Mouse (Mus musculus) embryonic facial prominence, embryonic 12.5 days (tissue): Measurements from ENCODE around the gene Duox1. TPM values are rescaled to one million over a fixed set of nuclear protein-coding genes. Genes with fewer than 3 reads are reported as not detected.
A peak's percentile ranks its signal among the peaks of the same experiment; 100 is the strongest.
"Not testable (repeated sequence)": the region's sequence is repeated elsewhere in the genome, so short reads cannot be mapped to it uniquely, and the experiment has no call there.

Source experiments
- ATAC-seq: fragments of 200-750 bp; cut with Nextera tagmentation; 2 replicates; pipeline ENCODE4 v1.8.0; 2017; ENCODE audit not compliant: insufficient number of reproducible peaks, insufficient read depth, low FRiP score, low TSS enrichment
- H3K27ac ChIP-seq: fragments of 300-500 bp; sonication (generic); 2 replicates; pipeline ENCODE4 v1.5.1; 2016; ENCODE audit warnings: mild to moderate bottlenecking
- H3K27me3 ChIP-seq: fragments of 300-500 bp; sonication (generic); 2 replicates; pipeline ENCODE4 v1.6.1; 2016; ENCODE audit warnings: mild to moderate bottlenecking, moderate library complexity
- H3K36me3 ChIP-seq: fragments of 300-500 bp; sonication (generic); 2 replicates; pipeline ENCODE4 v1.6.1; 2016; ENCODE audit warnings: mild to moderate bottlenecking
- H3K4me1 ChIP-seq: fragments of 300-500 bp; sonication (generic); 2 replicates; pipeline ENCODE4 v1.6.1; 2016
- H3K4me2 ChIP-seq: fragments of 300-500 bp; sonication (generic); replicated peaks from 2 replicates; pipeline ENCODE4 v1.6.1; 2016; ENCODE audit warnings: mild to moderate bottlenecking, moderate library complexity
- H3K4me3 ChIP-seq: fragments of 300-500 bp; sonication (generic); 2 replicates; pipeline ENCODE4 v1.5.1; 2016; ENCODE audit warnings: mild to moderate bottlenecking
- H3K9ac ChIP-seq: fragments of 300-500 bp; sonication (generic); 2 replicates; pipeline ENCODE4 v1.6.1; 2016; ENCODE audit warnings: mild to moderate bottlenecking, moderate library complexity
- H3K9me3 ChIP-seq: fragments of 300-500 bp; sonication (generic); 2 replicates; pipeline ENCODE4 v1.6.1; 2016; ENCODE audit warnings: mild to moderate bottlenecking, moderate library complexity
- WGBS: fragments of 180-500 bp; shearing (Covaris S2); methylation state at CpG from one replicate; pipeline ENCODE4 v1.1.7; 2016; 5-methylcytosine and 5-hydroxymethylcytosine counted together
- polyA plus RNA-seq: library from polyadenylated mRNA; unstranded; fragments of >200 nt; fragmentation: Nextera tagmentation; extraction: Ambion mirVana; gene quantifications from 2 replicates; pipeline ENCODE4 v1.2.1, GENCODE M21; 2016

Duox1 gene
- polyA plus RNA-seq, 1 experiment from 2014 or later = 0.32 TPM

DNA sequence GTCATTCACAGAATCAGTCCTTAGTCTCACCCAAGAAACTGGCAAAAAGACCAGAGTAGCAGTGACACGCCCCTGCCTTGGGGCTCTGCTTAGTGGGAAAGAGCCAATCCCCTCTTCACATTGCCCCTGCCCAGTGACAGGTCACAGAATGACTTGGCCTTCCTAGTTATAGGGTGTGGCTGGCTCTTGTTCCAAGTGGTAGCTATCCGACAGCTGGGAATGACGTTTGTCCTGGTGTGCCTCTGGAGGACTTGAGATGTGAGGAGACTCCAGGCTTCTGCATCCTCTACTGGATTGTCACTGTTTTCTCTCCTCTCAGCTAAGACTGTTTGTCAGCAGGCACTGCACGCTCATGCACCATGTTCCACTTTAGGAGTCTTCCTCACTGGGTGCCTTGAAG, 1.9 kb downstream of the Duox1 start:
- ATAC-seq = no peak
- H3K4me1 ChIP-seq = peaks cover 4% of the 10 kb centered on the region; the same call in 1 of the 2 replicates
- 72% methylated on average over 4 of the region's 4 CpGs for WGBS

DNA sequence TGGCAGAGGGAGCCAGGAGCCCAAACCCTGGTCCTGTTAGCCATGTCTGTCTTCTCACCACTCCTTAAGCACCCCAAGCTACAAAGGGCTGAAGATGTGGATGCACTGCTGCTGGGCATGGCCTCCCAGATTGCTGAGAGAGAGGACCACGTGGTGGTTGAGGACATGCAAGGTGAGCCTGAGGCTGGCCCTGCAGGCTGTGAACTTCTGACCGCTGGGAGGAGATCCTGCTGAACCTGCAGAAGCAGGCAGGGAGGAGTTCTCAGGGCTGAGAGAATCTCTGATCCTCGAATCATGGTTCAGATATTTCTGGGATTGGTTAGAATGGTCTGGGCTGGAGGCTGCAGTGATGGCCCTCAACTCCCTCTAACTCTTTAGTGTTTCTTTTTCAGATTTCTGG, 8.5 kb downstream of the Duox1 start:
- ATAC-seq = no peak
- Histone ChIP-seq H3K4me3 (no peak overlapping the region), H3K9ac (no peak overlapping the region), H3K27me3 (no peaks in the 10 kb centered on the region), H3K27ac (no peak overlapping the region), H3K36me3 (no peaks in the 10 kb centered on the region), H3K9me3 (no peaks in the 10 kb centered on the region), H3K4me2 (no peak overlapping the region), H3K4me1 (no peaks in the 10 kb centered on the region)
- WGBS = 59% methylated on average over 3 of the region's 3 CpGs

More for the DNA sequence above, 1.9 kb downstream of the Duox1 start:
- no peaks in the 10 kb centered on the region for H3K36me3 ChIP-seq
- no peak overlapping the region for H3K4me2 ChIP-seq
- H3K9me3 ChIP-seq = no peaks in the 10 kb centered on the region
- peaks cover 31% of the 10 kb centered on the region for H3K27me3 ChIP-seq
- no peak overlapping the region for H3K9ac ChIP-seq
- H3K4me3 ChIP-seq = no peak overlapping the region
- no peak overlapping the region for H3K27ac ChIP-seq

DNA sequence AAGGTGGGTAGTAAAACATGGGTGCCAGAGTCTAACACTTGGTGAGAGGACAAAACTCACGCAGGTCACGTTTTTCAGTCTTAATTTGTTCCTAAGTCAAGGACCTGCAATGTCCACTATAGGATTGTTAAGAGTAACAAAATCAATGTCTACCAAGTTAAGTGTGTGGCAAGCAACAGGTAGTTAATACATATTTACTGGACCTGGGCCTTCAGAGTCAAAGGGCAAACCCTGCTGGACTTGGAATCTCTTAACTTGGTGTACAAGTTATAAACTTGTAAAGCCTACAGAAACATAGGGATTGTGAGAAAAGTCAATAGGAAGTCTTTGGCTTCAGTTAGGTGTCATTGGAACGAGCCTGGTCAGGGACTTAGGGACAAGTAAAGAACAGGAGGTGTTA, 9.1 kb downstream of the Duox1 start:
- no peak overlapping the region for H3K4me3 ChIP-seq
- H3K27ac ChIP-seq = no peak overlapping the region
- no peaks in the 10 kb centered on the region for H3K36me3 ChIP-seq
- H3K9ac ChIP-seq = no peak overlapping the region
- no peaks in the 10 kb centered on the region for H3K27me3 ChIP-seq
- no peaks in the 10 kb centered on the region for H3K4me1 ChIP-seq
- 76% methylated on average over 3 of the region's 3 CpGs for WGBS
- H3K4me2 ChIP-seq = no peak overlapping the region
- ATAC-seq = no peak
- H3K9me3 ChIP-seq = no peaks in the 10 kb centered on the region

DNA sequence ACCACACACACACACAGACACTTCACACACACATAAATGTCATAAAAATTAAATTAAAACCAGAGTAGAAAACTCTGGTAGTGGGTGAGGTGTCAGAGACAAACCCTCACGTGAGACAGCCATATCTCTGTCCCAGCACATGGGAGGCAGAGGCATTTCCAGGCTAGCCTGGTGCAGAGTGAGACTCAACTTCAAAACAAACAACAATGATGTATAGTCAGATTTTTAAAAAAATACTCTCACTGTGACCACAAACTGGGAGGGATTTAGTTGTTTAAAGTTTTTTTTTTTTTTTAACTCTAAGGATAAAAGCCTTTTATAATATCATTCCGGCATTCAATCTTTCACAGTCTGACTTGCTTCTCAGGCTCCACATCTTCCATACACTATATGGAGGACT, 9.9 kb downstream of the Duox1 start:
- no peaks in the 10 kb centered on the region for H3K9me3 ChIP-seq

DNA sequence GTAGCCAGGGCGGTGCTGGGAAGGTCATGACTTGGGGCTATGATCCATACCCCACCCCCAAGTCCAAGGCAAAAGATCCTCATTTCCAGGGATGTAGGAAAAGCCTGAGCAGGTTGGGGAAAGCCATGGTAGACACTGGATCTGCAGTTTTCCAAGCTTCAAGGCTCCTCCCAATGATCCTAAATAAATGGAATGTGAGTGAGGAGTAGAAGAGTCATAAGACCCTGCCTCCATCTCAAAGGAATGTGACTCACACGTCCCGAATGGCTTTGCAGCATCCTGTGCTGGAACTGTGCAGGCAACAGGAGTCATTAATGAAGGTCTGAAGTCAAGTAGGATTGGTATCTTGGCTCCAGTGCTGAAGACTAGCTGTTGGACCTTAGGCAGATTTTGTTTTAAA, 12.5 kb downstream of the Duox1 start:
- 69% methylated on average over 3 of the region's 3 CpGs for WGBS
- Histone ChIP-seq H3K4me3 (no peak overlapping the region), H3K27ac (no peak overlapping the region), H3K9me3 (no peaks in the 10 kb centered on the region), H3K27me3 (no peaks in the 10 kb centered on the region), H3K36me3 (no peaks in the 10 kb centered on the region), H3K4me1 (no peaks in the 10 kb centered on the region), H3K4me2 (no peak overlapping the region), H3K9ac (no peak overlapping the region)
- no peak for ATAC-seq

More for the DNA sequence above, 9.9 kb downstream of the Duox1 start:
- Histone ChIP-seq H3K4me3 (no peak overlapping the region), H3K36me3 (no peaks in the 10 kb centered on the region), H3K4me1 (no peaks in the 10 kb centered on the region), H3K9ac (no peak overlapping the region), H3K27me3 (no peaks in the 10 kb centered on the region), H3K27ac (no peak overlapping the region), H3K4me2 (no peak overlapping the region)
- WGBS = 48% methylated on average over 2 of the region's 2 CpGs
- no peak for ATAC-seq

DNA sequence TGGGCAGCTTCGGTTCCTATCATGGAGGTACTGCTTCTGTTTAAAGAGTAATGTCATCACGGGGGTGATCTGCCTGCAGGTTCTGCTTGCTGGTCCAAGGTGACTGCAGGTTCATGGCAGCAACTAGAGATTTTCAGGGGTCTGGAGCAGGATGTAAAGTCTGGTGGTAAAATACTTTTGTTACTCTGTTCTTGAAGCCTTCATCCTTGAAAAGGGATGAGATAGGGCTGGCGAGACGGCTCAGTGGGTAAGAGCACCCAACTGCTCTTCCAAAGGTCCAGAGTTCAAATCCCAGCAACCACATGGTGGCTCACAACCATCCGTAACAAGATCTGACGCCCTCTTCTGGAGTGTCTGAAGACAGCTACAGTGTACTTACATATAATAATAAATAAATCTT, 14.8 kb downstream of the Duox1 start:
- not testable (repeated sequence) for H3K27me3 ChIP-seq, H3K4me2 ChIP-seq, H3K36me3 ChIP-seq, H3K9me3 ChIP-seq, H3K4me3 ChIP-seq, H3K9ac ChIP-seq, H3K4me1 ChIP-seq, ATAC-seq, H3K27ac ChIP-seq
- 81% methylated on average over 6 of the region's 6 CpGs for WGBS

DNA sequence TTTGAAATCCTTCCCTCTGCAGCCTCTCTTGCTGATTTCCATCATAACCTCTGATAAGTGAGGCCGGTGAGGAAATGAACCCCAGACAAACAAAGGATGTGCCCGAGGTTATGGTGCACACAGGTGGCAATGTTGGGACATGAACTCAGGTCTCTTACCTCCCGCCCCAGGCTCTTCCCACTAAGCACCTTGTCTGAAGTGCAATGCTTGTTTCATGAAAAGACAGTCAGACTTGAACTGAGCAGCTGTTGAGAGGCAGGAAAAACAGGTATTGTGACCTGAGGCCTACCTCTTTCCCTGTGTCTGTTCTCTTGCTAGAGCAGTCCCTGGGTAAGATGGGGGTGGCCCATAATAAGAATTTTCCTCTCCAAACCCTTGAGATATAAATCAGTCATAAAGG, 16.8 kb downstream of the Duox1 start:
- Histone ChIP-seq H3K9ac (no peak overlapping the region), H3K27ac (no peak overlapping the region), H3K9me3 (no peaks in the 10 kb centered on the region), H3K4me1 (no peaks in the 10 kb centered on the region), H3K4me3 (no peak overlapping the region), H3K36me3 (no peaks in the 10 kb centered on the region), H3K4me2 (no peak overlapping the region), H3K27me3 (peaks cover 4% of the 10 kb centered on the region; the same call in 1 of the 2 replicates)
- 78% methylated on average over 3 of the region's 3 CpGs for WGBS
- no peak for ATAC-seq

DNA sequence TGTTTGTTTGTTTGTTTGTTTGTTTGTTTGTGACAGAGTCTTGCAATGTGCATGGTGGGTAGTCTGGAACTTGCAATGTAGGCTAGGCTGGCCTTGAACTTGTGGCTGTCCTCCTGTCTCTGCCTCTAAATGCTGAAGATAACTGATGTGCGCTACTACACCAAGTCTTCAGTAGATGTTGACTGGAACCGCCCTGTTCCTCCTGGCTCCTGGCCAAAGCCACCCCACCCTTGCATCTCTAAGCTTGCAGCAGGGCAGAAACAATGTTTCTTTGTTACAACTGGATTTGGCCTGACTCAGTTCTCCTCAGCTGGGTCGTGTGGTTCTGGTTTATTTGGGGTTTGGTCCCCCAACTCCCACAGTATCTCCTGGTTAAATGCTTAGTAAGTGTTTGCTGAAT, 18.7 kb downstream of the Duox1 start:
- H3K27ac ChIP-seq = no peak overlapping the region
- no peaks in the 10 kb centered on the region for H3K36me3 ChIP-seq
- no peaks in the 10 kb centered on the region for H3K9me3 ChIP-seq
- no peak overlapping the region for H3K4me2 ChIP-seq
- 70% methylated on average over 3 of the region's 3 CpGs for WGBS
- no peak for ATAC-seq
- no peak overlapping the region for H3K4me3 ChIP-seq
- peaks cover 4% of the 10 kb centered on the region; the same call in 1 of the 2 replicates for H3K27me3 ChIP-seq
- H3K9ac ChIP-seq = no peak overlapping the region
- H3K4me1 ChIP-seq = no peaks in the 10 kb centered on the region

DNA sequence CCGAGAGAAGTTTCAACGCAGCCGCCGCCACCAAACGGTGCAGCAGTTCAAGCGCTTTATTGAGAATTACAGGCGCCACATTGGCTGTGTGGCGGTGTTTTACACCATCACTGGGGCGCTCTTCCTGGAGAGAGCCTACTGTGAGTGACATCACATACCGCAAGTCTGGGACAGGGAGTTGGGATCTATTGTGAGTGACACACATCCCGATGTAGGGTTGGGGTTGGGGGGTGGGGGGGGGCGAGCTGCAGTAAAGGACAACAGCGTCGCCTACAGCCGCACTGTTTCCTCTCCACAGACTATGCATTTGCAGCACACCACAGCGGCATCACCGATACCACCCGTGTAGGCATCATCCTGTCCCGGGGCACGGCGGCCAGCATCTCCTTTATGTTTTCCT, 21.8 kb downstream of the Duox1 start:
- Histone ChIP-seq H3K27ac (no peak overlapping the region), H3K4me1 (no peaks in the 10 kb centered on the region), H3K4me3 (0 out of 2 replicates have a peak overlapping the region, but pooled peaks have one; percentile 5), H3K9me3 (no peaks in the 10 kb centered on the region), H3K27me3 (peaks cover 4% of the 10 kb centered on the region; the same call in 1 of the 2 replicates), H3K4me2 (peak overlapping the region; percentile 14), H3K9ac (no peak overlapping the region), H3K36me3 (no peaks in the 10 kb centered on the region)
- 66% methylated on average over 21 of the region's 21 CpGs for WGBS
- no peak for ATAC-seq

DNA sequence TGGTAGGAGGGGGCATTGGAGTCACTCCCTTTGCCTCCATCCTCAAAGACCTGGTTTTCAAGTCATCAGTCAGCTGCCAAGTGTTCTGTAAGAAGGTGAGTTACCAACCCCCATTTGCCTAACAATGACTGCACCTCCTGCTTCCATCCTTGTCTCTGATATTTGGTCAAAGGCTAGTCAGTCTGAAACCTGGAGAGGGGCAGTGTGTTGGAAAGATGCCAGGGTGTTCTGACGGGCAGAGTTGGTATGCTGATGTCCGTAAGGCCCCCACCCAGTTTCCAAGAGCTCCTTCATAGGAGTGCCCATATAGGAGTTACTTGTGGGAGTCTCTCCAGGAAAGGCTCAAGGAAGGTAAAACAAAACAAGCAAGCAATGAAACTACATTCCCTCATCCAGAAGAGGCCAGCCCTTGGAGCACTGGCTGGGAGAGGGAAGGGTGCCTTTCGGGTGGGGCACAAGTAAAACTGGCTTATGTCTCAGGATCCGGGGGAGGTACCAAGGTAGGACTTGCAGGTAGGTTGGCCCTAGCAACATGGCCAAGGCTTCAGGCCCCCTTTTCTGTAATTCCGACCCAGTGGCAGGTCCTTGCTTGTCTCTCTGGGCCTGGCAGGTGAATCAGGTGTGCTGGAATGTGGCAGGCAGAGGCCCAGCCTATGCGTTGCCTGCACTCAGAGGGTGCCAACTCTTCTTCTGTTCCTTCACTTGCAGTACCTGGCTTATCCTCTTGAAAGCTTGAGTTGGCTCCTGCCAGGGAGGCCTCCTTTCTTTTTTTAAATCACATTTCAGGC, 29.8 kb downstream of the Duox1 start:
- H3K4me2 ChIP-seq = no peak overlapping the region
- H3K9me3 ChIP-seq = no peaks in the 10 kb centered on the region
- H3K27ac ChIP-seq = no peak overlapping the region
- H3K4me3 ChIP-seq = no peak overlapping the region
- H3K27me3 ChIP-seq = no peaks in the 10 kb centered on the region
- 75% methylated on average over 6 of the region's 6 CpGs for WGBS
- H3K36me3 ChIP-seq = no peaks in the 10 kb centered on the region
- ATAC-seq = no peak
- peaks cover 15% of the 10 kb centered on the region for H3K4me1 ChIP-seq
- H3K9ac ChIP-seq = no peak overlapping the region

DNA sequence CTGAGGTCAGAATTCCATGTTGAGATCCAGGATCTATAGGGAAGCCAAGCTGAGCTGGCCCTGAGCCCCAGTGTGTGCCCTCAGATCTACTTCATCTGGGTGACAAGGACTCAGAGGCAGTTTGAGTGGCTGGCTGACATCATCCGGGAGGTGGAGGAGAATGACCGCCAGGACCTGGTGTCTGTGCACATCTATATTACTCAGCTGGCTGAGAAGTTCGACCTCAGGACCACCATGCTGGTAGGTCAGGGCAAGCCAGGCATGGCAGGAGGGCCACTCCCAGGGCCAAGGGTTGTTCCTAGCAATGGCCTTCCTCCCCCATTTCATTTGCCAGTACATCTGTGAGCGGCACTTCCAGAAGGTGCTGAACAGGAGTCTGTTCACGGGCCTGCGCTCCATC, 30.7 kb downstream of the Duox1 start:
- not testable (repeated sequence) for ATAC-seq, H3K36me3 ChIP-seq, H3K9ac ChIP-seq, H3K9me3 ChIP-seq, H3K4me2 ChIP-seq, H3K4me3 ChIP-seq, H3K27ac ChIP-seq, H3K27me3 ChIP-seq
- peaks cover 15% of the 10 kb centered on the region for H3K4me1 ChIP-seq
- WGBS = 92% methylated on average over 6 of the region's 6 CpGs

DNA sequence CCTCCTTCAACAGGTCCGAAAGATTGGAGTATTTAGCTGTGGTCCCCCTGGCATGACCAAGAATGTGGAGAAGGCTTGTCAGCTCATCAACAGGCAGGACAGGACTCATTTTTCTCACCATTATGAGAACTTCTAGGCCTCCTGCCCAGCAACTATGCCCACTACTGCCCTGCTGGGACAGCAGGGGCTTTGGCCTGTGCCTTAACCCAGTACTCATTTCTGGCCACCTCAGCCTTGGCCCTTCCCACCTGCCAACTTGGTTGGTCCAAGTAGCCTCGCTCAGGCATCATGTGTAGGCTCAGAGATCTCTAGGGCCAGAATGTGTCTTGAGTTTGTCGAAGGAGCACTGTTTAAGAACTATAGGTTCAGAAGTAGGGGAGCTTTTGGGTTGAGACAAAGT, 31.8 kb downstream of the Duox1 start:
- Histone ChIP-seq H3K36me3 (no peaks in the 10 kb centered on the region), H3K27ac (no peak overlapping the region), H3K9ac (no peak overlapping the region), H3K4me2 (no peak overlapping the region), H3K9me3 (no peaks in the 10 kb centered on the region), H3K4me1 (peaks cover 15% of the 10 kb centered on the region), H3K4me3 (no peak overlapping the region), H3K27me3 (no peaks in the 10 kb centered on the region)
- no peak for ATAC-seq
- 93% methylated on average over 3 of the region's 3 CpGs for WGBS
